Mouse (Mus musculus) erythroblast, adult 5-6 weeks (primary cell): Measurements from ENCODE around the gene Snx33. TPM values are rescaled to one million over a fixed set of nuclear protein-coding genes. Genes with fewer than 3 reads are reported as not detected.
"Not testable (repeated sequence)": the region's sequence is repeated elsewhere in the genome, so short reads cannot be mapped to it uniquely, and the experiment has no call there.

Experiments used
- ATAC-seq: replicated peaks from 2 replicates; pipeline ENCODE4 v1.8.0; 2016; ENCODE audit warnings: moderate number of reproducible peaks, mild to moderate bottlenecking, moderate TSS enrichment, inconsistent platforms; ENCODE audit not compliant: poor library complexity, low FRiP score, severe bottlenecking
- total RNA-seq, 2 experiments: library from RNA; stranded (forward) in 1 of 2; stranded (reverse) in 1 of 2; fragments of 150-400 nt in 1 of 2; fragments of 200-764, 138-1000 nt in 1 of 2; gene quantifications; 2 replicates each; pipeline versions ENCODE4 v1.2.3 to v1.2.4; 2015 to 2017; ENCODE audit warnings: low replicate concordance in 2 of 2

Gene Snx33
- total RNA-seq (2015; ENCODE audit: low replicate concordance), result 0.38 and 1.3 TPM in 2 replicates
- 0.17 and 0.56 TPM in 2 replicates for total RNA-seq (2017; ENCODE audit: low replicate concordance)

DNA sequence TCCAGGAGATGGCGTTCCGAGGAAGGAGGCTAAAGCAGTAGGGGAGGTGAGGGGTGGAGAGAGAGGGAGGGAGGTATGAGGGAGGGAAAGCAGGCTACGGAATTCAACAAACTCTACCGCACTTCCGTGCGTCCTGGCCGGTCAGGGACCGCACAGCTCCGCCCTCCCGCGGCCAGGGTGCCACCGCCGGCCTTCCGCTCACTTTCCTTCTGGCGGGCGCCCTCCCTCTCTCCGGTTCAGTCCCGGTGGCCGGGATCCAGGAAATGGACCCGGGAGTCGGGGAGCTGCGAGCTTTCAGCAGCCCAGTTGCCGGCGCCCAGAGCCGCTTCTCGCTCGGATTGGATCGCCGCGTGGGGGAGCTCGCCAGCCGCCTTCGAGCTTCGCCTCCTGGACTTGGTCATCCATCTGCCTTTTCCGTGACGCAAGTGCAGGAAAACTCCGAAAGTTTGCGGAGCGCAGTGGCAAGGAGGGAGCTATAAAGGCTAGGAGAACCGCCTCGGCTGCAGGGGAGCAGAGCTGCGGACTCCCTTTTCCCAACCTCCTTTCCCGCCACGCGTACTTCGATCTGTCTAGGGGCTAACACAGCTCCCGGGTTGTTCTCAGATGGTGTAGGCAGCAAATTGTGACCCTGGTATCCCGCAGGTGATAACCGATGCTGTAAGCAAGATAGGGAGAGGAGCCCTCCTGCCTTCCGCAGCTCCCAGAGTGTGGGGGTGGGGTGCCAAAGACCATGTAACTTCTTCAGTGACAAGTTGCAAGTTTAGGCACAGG is at the start of gene Snx33:
Gene Snx33 (minus strand): TSS at position 331 of the 771 bp plus-strand sequence.
- ATAC-seq, result peak; percentile 81

DNA sequence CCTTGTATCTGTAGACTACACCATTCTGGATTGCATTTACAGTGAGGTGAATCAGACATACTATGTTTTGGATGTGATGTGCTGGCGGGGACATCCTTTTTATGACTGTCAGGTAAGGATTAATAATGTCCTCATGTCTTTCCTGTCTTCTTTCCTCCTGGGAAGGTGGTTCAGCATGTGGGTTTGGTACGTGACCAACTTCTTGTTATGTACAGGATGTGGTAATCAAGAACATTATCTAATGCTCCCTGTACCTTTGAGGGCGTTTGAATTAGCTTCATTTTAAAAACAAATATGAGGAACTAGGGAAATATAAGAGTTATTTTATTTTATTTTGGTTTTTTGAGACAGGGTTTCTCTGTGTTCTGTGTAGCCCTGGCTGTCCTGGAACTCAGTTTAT is 47.0 kb upstream of the Snx33 start:
- ATAC-seq, result no peak

DNA sequence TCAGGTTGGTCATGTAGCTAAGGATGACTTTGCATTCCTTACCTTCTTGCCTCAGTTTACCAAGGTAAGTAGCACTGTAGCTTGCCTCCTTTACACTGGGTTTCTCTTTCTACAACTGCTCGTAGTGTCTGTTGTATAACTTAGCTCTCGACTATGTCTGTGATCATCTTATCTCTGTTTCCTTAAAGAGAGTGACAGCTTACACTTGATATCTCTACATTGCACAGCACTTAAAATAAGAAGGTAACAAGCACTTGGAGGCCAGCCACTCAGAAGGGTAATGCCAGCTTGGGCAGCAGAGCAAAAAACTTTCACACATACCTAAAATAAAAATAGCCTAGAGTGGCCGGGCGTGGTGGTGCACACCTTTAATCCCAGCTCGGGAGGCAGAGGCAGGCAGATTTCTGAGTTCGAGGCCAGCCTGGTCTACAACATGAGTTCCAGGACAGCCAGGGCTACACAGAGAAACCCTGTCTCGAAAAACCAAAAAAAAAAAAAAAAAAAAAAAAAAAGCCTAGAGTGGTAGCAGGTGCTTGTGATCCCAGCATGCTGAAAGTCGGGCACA is 45.9 kb upstream of the Snx33 start:
- ATAC-seq, result no peak

DNA sequence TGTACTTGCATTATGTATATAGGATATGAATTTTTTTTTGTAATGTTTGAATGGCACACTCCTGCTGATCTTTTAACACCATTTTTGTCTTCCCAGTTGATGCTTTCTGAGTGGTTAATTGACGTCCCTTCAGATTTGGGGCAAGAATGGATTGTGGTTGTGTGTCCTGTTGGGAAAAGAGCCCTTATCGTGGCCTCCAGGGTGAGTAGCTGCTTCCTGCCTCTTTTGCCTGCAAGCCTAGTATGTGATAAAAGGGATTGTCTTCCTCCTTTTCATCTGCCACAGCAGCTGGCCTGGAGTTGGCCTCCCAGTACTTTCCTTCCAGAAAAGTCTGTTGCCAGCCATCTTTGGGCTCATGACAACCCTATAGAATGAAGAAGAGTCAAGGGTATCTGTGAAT is 42.0 kb upstream of the Snx33 start:
- no peak for ATAC-seq

DNA sequence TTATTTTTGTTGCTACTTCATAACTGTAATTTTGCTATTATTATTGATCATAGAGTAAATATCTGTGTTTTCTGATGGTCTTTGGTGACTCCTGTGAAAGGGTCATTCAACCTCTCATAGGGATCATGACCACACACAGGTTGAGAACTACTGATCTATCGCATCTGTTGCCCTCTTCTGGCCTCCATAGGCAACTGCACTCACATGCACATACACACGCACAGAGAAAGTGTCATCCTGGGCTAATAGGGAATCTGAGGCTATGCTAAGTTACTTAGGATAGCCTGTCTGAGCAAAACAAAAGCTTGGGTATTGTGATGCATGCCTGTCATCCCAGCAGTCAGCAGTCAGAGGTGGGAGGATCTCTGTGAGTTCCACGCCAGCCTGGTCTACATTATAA is 33.4 kb upstream of the Snx33 start:
- ATAC-seq, result no peak

DNA sequence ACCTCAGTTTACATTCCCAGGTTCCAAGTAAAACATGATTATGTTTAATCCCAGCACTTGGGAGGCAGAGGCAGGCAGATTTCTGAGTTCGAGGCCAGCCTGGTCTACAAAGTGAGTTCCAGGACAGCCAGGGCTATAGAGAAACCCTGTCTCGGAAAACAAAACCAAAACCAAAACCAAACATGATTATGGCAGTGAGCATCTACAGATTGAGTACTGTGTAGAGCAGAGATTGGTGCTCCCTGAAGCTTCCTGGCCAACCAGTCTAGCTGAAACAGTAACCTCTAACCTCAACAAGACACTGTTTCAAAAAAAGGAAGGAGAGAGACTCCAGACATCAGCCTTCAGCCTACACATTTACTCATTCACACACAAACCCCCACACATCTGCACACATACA is 30.5 kb upstream of the Snx33 start:
- no peak for ATAC-seq

DNA sequence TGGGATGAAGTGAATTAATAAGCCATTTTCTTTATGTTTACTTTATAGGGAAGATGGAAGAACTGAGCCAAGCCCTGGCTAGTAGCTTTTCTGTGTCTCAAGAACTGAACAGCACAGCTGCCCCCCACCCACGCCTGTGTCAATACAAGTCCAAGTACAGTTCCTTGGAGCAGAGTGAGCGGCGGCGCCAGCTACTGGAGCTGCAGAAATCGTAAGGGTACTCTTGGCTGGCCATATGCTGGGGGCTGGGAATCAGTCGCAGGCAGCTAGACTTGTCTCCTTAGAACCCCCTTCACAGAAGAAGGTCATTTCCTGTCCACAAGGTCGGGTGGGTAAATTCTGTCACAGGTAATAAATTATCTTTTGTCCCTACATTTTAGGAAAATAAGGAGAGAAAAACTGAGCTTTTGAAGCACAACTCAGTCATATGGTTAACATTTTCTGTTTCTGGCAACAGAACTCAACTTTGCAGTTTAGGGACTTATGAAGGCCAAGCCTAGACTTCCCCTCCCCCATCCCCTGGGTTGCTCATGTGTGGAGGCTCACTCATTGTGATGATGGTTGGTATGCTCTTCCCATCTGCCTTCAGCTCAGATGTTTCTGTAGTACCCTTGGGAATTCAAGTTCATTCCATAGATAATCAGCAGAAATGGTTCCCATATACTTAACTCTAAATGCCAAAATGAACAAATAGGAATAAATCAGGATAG is 28.9 kb upstream of the Snx33 start:
- ATAC-seq, result no peak

DNA sequence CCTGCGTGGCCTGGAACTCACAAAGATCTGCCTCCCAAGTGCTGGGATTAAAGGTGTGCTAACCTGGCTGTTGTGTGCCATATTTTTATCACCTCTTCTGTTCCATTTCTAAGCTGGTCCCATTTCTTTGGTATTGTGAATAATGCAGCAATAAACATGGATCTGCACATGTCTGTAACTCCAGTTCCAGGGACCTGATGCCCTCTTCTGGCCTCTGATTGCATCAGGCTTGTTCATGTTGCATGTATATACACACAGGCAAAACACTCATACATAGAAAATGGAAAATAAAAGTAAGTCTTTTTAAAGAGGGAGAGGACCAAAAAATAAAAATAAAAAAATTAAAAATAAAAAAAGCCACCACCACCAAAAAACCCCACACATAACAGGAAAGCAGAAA is 25.4 kb upstream of the Snx33 start:
- ATAC-seq, result no peak

DNA sequence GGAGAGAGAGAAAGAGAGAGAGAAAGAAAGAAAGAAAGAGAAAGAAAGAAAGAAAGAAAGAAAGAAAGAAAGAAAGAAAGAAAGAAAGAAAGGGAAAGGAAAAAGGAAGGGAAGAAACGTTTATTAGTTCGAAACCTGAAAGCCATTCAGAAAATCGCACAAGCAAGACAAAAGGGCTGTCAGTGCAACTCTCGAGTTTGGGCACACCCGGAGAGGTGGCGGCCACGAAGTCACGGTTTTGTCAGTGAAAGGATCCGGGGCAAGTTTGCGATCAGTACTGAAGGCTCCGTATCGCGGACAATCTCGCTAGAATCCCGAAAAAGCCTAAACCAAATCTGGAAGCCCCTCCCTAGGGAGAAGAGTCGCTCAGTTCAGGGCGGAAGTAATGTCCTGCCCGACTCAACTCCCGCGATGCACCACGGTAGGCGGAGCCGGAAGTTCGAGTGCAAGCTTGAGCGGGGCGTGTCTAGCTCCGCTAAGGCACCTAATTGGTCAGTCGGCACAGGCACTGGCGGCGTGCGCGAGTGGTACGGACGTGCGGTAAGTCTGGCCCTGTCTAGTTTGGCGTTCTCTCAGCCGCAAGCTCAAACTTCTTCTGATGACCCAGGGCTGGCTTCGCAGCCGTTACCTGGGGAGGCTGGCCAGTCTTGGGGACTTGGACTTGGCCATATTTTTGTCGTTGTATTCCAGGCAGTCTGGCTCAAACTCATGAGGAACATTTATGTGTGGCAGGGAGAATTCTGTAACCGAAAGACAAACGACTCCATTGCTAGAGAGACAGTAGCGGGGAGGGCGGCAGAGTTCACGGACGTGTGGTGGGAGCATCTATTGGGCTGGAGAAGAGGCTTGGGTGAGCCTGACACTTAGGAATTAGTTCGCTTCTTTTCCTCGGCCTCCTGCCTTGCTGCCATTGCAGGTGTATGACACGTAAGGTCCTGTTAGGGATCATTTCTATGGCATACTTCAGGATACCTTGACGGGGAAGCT is 22.5 kb upstream of the Snx33 start, which contains the start of gene Snupn:
Gene Snupn (plus strand): TSS at position 465 of the 987 bp plus-strand sequence.
- ATAC-seq, result peak; percentile 100

DNA sequence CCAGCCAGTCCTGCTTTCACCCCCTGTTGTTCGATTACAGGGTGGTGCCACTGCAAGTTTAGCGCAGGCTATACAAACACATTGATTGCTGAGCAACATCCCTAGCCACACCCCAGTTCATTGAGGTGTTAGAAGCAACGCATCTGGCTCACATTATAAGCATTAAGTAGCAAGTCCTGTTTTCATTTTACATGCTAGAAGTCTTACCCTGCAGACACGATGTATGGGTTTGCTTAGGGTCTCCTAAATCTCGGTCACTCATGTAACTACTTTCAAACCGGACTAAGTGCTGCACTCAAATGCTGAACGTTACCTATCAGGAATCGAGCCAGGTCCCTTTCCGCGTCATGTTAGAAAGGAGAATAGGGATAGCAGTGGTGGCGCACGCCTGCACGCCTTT is 21.6 kb upstream of the Snx33 start:
- no peak for ATAC-seq

DNA sequence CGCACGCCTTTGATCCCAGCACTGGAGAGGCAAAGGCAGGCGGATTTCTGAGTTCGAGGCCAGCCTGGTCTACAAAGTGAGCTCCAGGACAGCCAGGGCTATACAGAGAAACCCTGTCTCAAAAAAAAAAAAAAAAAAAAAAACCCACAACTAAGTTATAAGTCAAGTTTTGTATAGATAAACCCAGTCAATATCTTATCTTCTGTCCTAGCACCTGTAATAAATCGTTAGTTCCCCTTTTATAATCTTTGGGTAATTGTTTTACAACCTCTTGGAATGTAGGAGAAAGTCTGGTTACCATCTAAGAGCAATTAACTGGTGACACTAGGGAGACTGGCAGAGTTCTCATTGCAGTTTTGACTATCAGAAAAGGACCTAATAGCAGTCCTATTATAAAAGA is 20.5 kb upstream of the Snx33 start:
- ATAC-seq, result not testable (repeated sequence)

DNA sequence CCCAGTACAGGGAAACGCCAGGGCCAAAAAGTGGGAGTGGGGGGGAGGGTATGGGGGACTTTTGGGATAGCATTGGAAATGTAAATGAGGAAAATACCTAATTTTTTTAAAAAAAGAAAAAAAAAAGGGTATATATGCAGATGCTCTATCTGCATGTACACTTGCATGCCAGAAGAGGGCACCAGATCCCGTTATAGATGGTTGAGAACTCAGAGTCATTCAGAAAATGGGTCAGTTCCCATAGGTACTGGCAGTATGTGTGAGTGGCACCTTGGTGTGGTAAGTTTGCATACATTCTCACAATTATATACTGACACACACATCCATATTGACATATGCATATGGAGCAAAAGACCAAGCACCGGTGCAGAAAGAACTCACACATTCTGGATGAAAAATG is 19.3 kb upstream of the Snx33 start:
- ATAC-seq, result not testable (repeated sequence)

DNA sequence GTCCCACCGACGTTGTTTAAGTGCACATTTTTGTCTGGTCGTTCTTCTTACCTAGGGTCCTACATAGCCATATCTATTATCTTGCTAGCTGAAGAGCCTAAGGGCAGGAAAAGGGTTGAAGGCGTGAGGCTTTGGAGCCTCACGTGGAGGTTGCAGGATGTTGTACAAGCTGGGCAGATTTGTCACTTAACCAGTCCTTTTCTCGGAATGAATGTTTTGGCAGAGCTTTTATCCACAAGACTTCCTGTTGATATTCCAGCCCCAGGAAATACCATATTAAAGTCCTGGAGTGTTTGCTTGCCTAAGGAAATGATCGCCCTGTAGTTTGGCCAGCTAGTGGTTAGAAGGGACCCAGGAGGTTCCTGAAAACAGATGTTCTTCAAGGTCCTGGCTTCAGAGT is 10.2 kb upstream of the Snx33 start:
- no peak for ATAC-seq

DNA sequence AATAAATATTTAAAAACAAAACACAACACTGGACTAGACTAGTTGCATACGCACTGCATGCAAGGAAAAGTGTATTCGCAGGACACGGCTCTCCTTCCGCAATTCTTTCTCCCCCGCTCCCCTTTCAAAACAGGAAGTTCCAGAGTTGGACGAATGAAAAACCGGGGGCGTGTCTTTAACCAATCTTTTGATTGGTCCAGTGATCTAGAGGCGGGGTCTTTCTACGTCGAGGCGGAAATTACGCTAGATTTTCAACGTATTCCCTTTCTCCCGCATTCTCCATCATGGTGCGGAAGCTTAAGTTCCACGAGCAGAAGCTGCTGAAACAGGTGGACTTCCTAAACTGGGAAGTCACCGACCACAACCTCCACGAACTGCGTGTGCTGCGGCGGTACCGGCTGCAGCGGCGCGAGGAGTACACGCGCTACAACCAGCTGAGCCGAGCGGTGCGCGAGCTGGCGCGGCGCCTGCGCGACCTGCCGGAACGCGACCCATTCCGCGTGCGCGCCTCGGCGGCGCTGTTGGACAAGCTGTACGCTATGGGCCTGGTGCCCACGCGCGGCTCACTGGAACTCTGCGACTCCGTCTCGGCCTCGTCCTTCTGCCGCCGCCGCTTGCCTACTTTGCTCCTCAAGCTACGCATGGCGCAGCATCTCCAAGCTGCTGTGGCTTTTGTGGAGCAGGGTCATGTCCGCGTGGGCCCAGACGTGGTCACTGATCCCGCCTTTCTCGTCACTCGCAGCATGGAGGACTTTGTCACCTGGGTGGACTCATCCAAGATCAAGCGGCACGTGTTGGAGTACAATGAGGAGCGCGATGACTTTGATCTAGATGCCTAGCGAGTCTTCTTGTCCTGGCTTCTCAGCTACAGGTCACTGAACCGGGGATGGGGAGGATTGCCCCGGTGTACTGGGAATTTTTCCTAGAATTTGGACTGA is 9.3 kb upstream of the Snx33 start, which contains the start of gene Imp3:
Gene Imp3 (plus strand): TSS at position 253 of the 938 bp plus-strand sequence.
- peak; percentile 96 for ATAC-seq

DNA sequence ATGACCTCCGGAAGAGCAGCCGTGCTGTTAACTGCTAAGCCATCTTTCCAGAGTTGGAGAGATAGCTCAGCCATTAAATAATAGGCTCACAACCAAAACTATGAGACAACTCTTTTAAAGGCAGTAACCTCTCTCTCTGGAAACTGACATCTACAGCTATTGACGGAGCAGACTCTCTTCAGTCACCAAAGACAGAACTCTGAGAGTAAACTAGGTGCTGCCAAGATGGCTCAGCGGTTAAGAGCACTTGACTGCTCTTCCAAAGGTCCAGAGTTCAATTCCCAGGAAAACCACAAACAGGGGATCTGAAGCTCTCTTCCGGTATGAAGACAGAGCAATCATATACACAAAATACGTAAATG is 8.7 kb upstream of the Snx33 start:
- no peak for ATAC-seq

DNA sequence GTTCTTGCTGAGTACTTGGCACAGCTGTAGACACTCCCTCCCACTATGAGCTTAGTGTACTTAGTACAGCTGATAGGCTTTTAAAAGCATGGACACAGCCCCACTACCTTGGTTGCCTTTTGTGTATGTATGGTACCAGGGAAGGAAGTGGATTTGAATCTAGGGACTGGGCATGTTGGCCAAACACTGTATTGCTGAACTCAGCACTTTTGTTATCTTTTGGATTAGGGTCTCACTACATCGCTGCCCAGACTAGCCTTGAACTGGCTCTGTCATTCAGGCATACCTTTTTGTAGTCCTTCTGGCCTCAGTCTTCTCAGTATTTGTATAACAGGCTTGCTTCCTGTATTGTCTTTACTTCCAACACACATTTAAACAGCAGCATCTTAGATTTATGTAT is 2.4 kb upstream of the Snx33 start:
- ATAC-seq, result no peak

DNA sequence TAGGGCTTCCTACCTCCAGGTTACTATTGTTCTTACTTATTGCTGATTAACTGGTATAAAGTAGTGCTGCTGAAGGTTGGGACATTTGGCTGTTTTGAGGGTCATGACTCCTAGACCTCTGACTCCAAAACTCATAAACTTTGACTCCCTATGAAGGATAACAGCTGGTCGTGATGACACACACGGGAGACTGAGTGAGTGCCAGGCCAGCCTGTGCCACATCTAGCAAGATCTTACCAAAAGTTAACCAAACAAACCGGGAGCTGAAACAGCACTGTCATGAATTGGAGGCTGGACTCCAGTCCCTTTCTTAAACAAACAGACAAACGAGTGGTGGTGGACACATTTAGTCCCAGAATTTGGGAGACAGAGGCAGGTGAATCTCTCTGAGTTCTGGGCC is 1.3 kb upstream of the Snx33 start:
- ATAC-seq, result no peak

DNA sequence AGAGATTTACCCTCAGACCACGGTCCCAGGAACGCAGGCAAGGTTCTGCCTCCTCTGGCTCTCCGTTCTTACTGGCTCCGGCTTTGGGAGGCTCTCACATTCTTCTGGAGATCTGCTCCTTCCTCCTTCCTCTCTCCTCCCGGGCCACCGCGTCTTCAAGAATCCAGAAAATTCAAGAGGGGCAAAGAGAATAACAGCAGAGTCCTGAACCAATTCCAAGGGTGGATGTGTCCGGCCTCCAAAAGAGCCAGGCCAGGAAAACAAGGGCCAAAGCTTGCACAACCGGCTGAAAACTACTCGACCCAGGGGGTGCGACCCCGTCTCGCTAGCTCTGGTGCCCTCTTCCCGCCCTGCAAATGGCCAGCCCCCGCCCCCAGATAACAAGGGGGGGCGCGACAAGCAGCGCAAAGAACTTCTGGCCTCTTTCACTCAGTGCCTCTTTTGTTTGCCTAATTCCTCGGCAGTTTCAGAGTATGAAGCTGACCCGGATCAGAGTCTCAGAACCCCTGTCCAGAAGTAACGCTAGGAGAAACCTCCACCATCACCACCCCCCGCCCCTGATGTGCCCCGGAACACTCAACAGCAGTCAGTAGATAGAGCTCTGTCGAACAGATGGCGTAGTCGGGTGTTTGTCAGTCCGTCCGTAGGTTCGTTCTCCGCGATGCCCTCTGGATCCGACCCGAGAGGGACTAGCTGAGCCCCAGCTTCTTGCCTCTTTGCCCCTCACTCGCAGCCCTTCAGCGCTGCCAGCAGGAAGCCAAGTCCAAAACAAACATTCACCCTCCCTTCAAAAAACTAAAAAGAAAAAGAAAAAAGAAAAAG is 769 bp downstream of the Snx33 start:
- ATAC-seq, result no peak
